Mouse (Mus musculus) limb, embryonic 10.5 days (tissue): Measurements from ENCODE around the gene Atp5d. TPM values are rescaled to one million over a fixed set of nuclear protein-coding genes. Genes with fewer than 3 reads are reported as not detected.

Experiments
- DNase-seq: peaks from one replicate; pipeline ENCODE4 v3.0.0-alpha.2; 2017; ENCODE audit warnings: low spot score
- H3K27ac ChIP-seq: fragments of 300-500 bp; sonication (generic); 2 replicates; pipeline ENCODE4 v1.5.1; 2016; ENCODE audit warnings: mild to moderate bottlenecking
- H3K27me3 ChIP-seq: fragments of 300-500 bp; sonication (generic); 2 replicates; pipeline ENCODE4 v1.6.1; 2016; ENCODE audit warnings: low read depth, mild to moderate bottlenecking; ENCODE audit not compliant: poor library complexity, severe bottlenecking
- H3K36me3 ChIP-seq: fragments of 300-500 bp; sonication (generic); 2 replicates; pipeline ENCODE4 v1.6.1; 2016; ENCODE audit warnings: mild to moderate bottlenecking, moderate library complexity
- H3K4me1 ChIP-seq: fragments of 300-500 bp; sonication (generic); 2 replicates; pipeline ENCODE4 v1.6.1; 2016
- H3K4me3 ChIP-seq: fragments of 300-500 bp; sonication (generic); 2 replicates; pipeline ENCODE4 v1.5.1; 2016; ENCODE audit warnings: mild to moderate bottlenecking, moderate library complexity
- H3K9me3 ChIP-seq: fragments of 300-500 bp; sonication (generic); replicated peaks from 2 replicates; pipeline ENCODE4 v1.6.1; 2016; ENCODE audit warnings: mild to moderate bottlenecking
- WGBS: fragments of 180-500 bp; shearing (Covaris S2); methylation state at CpG from one replicate; pipeline ENCODE4 v1.1.7; 2016; 5-methylcytosine and 5-hydroxymethylcytosine counted together
- polyA plus RNA-seq: library from polyadenylated mRNA; unstranded; fragments of >200 nt; fragmentation: Nextera tagmentation; extraction: Ambion mirVana; gene quantifications from 2 replicates; pipeline ENCODE4 v1.2.1, GENCODE M21; 2016

Gene Atp5d
- polyA plus RNA-seq, 1 experiment from 2014 or later, result 487 TPM

DNA sequence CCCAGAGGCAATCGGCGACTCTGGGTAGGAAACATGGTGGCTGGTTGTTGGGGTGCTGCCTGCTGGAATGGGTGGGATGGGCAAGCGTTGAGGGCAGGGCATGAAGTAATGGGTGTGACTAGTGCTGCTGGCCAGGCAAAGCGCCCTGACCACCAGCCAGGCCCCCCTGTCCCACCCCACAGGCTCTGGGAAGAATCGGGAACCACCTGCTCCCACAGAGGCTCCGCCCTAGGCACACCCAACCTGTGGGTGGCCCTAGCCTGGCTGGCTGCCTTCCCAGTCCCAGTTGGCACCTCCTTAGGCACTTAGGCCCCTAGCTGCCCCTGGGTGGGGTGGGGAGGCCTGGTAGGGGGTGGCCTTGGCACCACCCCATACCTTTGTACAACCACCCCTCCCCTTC lies 7.5 kb downstream of the Atp5d start:
- Histone ChIP-seq H3K27me3 (no peaks in the 10 kb centered on the region), H3K36me3 (peaks cover 57% of the 10 kb centered on the region), H3K9me3 (no peaks in the 10 kb centered on the region), H3K4me3 (peak overlapping the region; percentile 93; the same call in 1 of the 2 replicates), H3K4me1 (peaks cover 59% of the 10 kb centered on the region), H3K27ac (no peak overlapping the region)
- 87% methylated on average over 6 of the region's 6 CpGs for WGBS
- DNase-seq, result no peak

DNA sequence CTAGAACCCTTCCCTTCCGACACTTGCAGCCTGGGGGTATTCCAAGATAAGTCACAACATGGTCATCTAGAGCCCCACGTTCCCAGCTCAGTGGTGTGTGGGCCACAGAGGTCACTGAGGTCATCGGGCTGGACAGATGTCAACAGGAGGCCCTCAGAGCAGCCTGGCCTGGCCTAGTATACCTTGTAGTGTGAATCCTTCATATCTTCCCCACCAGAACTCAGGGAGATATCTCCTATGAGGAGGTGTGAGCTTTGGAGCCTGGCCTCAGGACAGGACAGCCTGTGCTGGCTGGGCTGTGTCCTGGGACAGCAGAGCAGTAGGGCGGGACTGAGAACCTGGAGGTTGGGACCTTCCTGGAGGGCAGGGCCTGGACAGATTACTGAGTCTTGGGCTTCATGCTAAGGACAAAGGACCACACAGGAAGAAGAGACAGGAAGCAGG lies 8.2 kb downstream of the Atp5d start:
- Histone ChIP-seq H3K4me3 (peak overlapping the region; percentile 93), H3K4me1 (peaks cover 52% of the 10 kb centered on the region), H3K36me3 (peaks cover 64% of the 10 kb centered on the region), H3K27ac (peak overlapping the region; percentile 43; the same call in 1 of the 2 replicates), H3K27me3 (no peaks in the 10 kb centered on the region), H3K9me3 (no peaks in the 10 kb centered on the region)
- WGBS, result 77% methylated on average over 4 of the region's 4 CpGs
- no peak for DNase-seq

DNA sequence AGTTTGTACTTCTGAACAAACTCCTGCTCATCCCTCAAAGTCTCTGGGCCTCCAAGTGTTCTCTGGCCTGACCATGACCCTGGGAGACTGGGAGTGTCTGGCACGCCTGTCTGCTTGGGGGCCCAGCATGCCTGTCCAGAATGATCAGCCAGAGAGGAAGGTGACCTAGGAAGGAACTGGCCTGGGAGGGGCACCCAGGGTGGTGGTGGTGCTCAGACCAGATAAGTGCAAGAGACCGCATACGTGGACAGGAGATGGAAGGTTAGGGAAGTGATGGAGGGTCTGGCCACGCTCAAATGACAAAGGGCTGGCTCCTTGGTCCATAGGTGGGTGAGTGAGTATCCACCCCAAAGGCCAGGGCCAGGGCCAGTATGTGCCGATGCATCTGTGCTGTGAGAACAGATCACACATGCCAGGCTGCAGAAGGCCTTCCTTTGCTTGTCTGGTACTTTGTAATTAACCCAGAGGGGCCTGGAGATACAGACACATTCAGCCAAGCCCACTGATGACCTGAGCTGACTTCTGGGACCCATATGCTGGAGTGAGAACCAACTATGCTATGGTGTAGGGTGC lies 8.8 kb downstream of the Atp5d start:
- Histone ChIP-seq H3K27me3 (no peaks in the 10 kb centered on the region), H3K36me3 (peaks cover 71% of the 10 kb centered on the region), H3K4me3 (peak overlapping the region; percentile 93), H3K9me3 (no peaks in the 10 kb centered on the region), H3K27ac (peak overlapping the region; percentile 100), H3K4me1 (peaks cover 51% of the 10 kb centered on the region)
- DNase-seq, result no peak
- WGBS, result 75% methylated on average over 5 of the region's 5 CpGs

DNA sequence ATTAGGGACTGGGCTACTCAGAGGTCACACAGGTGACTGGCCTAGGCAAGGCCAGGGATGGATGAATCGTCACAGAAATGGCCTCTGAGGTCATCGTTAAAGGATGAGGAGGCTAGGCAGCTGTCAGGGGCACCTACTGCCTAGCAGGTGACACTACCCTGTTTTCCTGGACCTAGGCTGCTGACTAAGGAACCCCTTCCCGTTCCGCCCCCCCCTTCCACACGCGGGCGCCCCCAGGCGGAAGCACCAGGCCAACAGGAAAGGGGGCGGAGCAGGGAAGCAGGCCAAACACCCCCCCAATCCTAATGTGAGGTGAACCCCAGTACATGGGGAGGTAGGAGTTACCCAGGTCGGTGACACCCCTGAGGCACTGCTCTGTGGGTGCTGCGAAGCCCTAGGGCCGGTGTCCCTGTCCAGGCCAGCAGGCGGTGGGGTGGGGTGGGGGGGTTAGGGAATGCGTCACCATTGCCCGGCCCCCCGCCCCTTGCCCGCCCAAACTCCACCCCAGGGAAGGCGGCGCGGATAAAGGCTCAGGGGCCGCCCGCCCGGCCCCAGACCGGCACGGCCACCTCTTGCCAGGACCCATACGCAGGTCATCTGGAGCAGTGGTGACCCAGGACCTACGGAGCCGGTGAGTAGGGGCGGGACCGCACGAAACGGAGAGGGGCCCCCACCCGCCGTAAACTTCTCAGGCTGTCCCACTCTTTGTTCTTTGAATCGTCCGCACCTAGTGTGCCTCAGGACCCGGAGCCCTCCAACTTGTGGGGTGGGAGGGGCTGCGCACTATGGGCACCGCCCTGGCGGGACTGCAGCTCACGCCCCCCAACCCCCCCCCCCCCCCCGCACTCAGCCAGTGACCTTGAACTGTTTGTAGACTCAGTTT lies 9.5 kb downstream of the Atp5d start, which contains the start of gene Midn:
Midn (plus strand) TSS at position 554 of the 883 bp plus-strand sequence.
- Histone ChIP-seq H3K9me3 (no peaks in the 10 kb centered on the region), H3K36me3 (peaks cover 78% of the 10 kb centered on the region), H3K4me3 (peak within 1 kb of the TSS; percentile 93), H3K27me3 (no peaks in the 10 kb centered on the region), H3K4me1 (peaks cover 53% of the 10 kb centered on the region), H3K27ac (peak within 1 kb of the TSS; percentile 100)
- WGBS, result 0% methylated on average over 41 of the region's 42 CpGs
- peak; percentile 87 for DNase-seq

DNA sequence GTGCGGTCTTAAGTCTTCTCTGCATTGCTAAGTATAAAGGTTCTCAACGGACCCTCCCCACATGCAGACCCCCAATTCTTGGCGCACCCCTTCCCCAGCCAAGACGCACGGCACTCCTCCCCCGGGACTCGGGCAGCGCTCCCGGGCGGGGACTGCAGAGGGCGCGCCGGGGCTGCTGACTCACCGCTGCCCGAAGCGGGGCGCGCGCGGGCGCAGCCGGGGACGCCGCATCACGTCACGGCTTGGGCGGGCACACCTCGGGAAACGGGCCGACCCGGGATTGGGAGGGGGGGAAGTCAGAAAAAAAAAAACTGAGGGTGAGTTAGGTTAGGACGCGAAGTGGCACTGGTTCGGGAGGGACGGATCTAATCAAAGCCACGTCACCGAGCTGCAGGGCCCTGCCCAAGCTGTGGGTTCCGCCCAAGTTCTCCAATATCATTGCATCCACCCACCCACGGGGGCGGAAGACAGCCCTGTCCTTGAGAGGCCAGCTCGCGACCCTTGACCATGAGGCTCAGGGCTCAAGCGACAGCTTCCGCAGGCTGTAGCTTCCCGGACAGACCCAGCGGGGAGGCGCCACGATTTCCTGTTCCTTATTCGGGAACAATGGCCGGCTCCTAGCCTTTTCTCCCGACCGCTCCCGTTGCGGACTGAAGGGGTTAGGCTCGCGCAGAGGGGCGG lies 10.3 kb downstream of the Atp5d start:
- Histone ChIP-seq H3K4me3 (peak overlapping the region; percentile 93), H3K27me3 (no peaks in the 10 kb centered on the region), H3K4me1 (peaks cover 54% of the 10 kb centered on the region), H3K36me3 (peaks cover 81% of the 10 kb centered on the region), H3K27ac (peak overlapping the region; percentile 100), H3K9me3 (no peaks in the 10 kb centered on the region)
- DNase-seq, result peak; percentile 96
- under 1% methylated on average over 57 of the region's 57 CpGs for WGBS

DNA sequence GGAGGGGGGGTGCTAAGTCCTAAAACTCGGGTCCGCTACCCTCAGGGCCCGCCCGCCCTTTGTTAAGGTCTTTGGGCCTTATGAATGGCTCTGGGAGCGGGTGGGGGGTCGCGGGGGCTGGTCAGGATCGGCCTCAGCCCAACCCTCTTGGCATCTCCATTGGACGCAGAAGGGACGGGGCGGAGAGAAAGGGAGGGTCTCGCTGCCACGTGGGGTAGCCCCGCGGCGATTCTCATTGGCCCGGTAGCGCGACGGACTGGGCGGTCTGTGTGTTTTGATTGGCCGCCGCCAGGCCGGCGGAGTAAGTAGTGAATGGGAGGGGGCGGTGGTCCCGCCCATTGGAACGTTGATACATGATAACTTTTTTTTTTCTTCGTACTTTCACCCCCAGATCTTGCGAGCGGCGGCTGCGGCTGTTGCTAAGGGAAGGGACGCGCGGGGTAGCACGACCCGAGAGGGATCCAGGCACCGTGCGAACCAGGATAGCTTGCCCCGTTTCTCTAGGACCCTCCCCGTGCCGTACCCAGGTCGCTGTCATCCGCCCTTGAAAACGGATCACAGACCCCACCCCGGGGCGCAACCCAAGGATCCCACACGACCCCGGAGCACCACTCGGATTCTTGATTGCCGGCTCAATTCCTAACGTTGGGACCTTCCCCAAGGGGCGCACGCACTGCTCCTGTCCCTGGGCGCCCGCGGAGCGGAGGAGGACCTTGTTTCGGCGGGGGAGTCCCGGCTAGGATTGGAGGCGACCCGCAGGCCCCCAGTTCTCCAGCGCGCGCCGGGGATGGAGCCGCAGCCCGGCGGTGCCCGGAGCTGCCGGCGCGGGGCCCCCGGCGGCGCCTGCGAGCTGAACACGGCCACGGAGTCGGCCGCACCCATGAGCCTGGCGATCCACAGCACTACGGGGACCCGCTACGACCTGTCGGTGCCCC lies 11.1 kb downstream of the Atp5d start:
- Histone ChIP-seq H3K9me3 (no peaks in the 10 kb centered on the region), H3K4me1 (peaks cover 62% of the 10 kb centered on the region), H3K27me3 (no peaks in the 10 kb centered on the region), H3K4me3 (peak overlapping the region; percentile 93), H3K27ac (peak overlapping the region; percentile 100), H3K36me3 (peaks cover 81% of the 10 kb centered on the region)
- DNase-seq, result peak; percentile 98
- under 1% methylated on average over 88 of the region's 88 CpGs for WGBS

DNA sequence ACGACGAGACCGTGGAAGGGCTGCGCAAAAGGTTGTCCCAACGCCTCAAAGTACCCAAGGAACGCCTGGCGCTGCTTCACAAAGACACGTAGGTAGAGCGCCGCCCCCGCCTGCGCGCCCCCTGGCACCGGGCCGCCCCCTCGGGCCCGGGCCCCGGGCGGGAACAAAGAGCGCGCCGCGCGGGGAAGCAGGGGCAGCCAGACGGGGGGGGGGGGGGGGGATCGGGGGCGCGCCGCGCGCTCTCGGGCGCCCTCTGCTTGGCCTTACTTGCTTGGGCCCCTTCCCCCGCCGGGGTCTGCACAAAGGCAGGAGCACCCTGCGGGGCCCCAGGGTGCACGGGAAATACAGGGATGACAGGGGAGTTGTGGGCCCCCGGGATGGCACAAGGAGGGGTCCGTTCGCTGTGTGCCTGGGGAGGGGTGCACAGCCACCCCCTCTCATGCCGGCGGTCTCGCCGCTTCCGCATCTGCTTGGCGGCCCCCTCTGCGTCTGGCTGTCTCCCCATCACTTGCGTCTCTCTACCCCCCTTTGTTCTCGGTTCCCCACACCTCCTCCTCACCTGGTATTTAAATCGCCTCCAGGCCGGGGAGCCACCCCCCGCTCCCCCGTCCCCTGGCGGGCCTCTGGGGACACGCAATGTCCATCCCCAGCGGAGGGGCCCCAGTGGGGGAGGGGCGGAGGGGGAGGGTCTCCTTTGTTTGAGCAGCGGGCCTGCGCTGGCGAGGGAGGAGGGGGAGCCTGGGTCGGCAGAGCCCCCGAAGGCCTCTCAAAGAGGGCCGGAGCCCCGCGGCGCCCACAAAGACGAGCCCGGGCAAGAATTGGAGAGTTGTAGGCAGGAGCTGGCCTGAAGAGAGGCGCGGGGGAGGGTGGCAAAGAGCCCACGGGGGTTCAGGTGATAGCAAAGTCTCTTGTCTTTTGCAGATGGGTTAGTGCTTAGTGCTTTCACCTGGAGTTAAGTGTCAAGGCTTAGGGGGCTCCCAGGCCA lies 12.1 kb downstream of the Atp5d start:
- Histone ChIP-seq H3K36me3 (peaks cover 81% of the 10 kb centered on the region), H3K4me3 (peak overlapping the region; percentile 93), H3K9me3 (no peaks in the 10 kb centered on the region), H3K27me3 (no peaks in the 10 kb centered on the region), H3K4me1 (peaks cover 64% of the 10 kb centered on the region), H3K27ac (peak overlapping the region; percentile 100)
- under 1% methylated on average over 65 of the region's 71 CpGs for WGBS
- peak; percentile 91 for DNase-seq

DNA sequence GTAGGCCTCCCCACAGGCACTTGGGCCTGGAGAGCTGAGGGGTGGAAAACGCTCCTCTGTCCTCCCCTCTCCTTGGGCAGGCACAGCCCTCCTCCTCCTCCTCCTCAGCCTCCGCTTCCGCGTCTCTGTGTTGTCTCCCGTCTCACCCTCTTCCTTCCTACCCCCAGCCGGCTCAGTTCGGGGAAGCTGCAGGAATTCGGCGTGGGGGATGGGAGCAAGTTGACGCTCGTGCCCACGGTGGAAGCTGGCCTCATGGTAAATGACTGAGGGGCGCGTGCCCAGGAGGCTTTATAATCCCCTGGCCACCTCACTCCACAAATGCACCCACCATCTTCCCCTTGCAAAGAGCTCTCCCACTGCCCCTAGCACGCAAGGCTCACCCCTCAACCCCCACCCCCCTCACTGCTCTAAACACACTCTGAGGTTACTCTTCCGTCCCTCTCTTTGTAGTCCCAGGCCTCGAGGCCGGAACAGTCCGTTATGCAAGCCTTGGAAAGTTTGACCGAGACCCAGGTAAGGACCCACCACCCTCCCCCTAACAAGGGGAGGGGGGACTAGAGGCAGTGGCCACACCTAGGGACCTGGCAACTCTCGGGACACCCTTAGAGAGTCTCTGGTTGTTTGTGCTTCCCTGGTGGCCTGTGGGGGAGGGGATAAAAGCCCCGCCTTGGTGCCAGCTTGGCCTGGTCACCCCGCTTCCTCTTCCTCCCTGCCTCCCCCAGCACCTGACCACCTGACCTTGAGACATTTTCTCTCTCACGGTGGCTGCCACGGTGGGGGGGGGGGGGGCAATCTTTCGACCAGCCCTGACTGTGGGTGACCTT lies 13.0 kb downstream of the Atp5d start:
- H3K27ac ChIP-seq, result peak overlapping the region; percentile 100
- H3K4me1 ChIP-seq, result peaks cover 65% of the 10 kb centered on the region
- DNase-seq, result peak; percentile 73
- 1% methylated on average over 26 of the region's 26 CpGs for WGBS
- no peaks in the 10 kb centered on the region for H3K27me3 ChIP-seq
- no peaks in the 10 kb centered on the region for H3K9me3 ChIP-seq
- H3K36me3 ChIP-seq, result peaks cover 81% of the 10 kb centered on the region
- peak overlapping the region; percentile 93 for H3K4me3 ChIP-seq

DNA sequence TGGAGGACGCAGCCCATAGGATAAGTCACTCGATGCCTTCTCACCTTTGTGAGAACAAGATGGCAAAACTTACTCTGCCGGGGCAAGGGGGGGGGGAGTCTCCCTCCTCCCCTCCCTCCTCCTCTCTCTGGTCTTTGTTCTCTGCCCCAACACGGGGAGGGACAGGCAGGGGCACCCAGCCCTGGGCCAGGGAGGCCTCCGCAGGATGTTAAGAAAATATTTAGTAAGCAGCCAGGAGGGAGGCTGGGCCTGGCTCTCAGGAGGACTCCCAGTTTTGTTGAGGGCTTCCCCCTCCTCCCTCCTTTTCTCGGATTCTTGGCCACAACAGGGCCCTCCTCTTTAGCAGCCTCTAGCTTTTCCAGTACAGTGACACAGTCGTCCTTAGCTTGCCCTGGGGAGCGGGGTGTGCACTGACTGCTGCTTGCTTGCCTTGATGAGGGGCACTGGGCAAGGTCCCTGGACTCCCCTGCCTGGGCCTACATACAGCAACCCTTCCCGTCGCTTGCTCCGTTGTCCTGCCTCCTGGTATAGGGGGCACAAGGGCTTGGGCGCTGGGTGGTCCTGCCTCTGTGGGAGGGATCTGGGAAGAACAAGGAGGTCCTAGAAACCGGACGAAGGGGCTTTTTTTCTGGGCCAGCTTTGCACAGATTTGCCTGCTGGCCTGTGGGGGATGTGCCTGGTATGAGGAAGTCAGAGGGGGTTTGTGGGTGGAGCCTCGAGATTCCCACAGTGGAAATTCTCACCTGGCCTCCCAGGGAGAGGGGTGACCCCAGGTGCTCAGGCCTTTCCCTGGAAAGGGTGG lies 13.8 kb downstream of the Atp5d start:
- H3K4me1 ChIP-seq, result peaks cover 65% of the 10 kb centered on the region
- peaks cover 85% of the 10 kb centered on the region for H3K36me3 ChIP-seq

DNA sequence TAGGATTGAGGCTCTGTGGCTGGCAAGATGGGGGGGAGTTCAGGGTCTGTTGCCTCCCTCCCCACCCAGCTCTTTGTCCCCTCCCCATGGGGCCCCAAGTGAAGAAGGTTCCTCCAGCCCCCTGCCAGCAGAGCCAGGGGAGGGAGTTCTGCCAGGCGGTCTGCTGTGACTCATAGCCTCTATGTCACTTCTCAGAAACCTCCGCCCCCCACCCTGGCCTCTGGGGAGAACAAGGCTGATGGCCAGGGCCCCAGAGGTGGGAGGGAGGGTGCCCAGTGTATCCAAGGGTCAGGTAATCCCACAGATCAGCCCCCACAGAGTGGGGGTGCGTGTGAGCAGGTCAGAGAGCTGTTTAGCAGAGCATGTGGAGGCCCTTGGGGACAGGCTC lies 14.4 kb downstream of the Atp5d start:
- Histone ChIP-seq H3K27ac (peak overlapping the region; percentile 100), H3K4me1 (peaks cover 65% of the 10 kb centered on the region), H3K9me3 (no peaks in the 10 kb centered on the region), H3K4me3 (peak overlapping the region; percentile 93), H3K27me3 (no peaks in the 10 kb centered on the region), H3K36me3 (peaks cover 89% of the 10 kb centered on the region)
- 46% methylated on average over 3 of the region's 3 CpGs for WGBS
- DNase-seq, result no peak

More for the DNA sequence above, 13.8 kb downstream of the Atp5d start:
- peak; percentile 49 for DNase-seq
- Histone ChIP-seq H3K4me3 (peak overlapping the region; percentile 93), H3K9me3 (no peaks in the 10 kb centered on the region), H3K27ac (peak overlapping the region; percentile 100), H3K27me3 (no peaks in the 10 kb centered on the region)
- WGBS, result 15% methylated on average over 15 of the region's 15 CpGs
